Mouse (Mus musculus) stomach, embryonic 14.5 days (tissue): Measurements from ENCODE around the gene Ralgapa2. TPM values are rescaled to one million over a fixed set of nuclear protein-coding genes. Genes with fewer than 3 reads are reported as not detected.

Experiments
- ATAC-seq: fragments of 200-750 bp; cut with Nextera tagmentation; 2 replicates; pipeline ENCODE4 v1.8.0; 2017; ENCODE audit warnings: low read depth, moderate TSS enrichment; ENCODE audit not compliant: insufficient number of reproducible peaks, insufficient read depth, low FRiP score
- H3K27ac ChIP-seq: fragments of 300-500 bp; sonication (generic); 2 replicates; pipeline ENCODE4 v1.5.1; 2014; ENCODE audit warnings: mild to moderate bottlenecking, low read length, moderate library complexity, mixed read lengths
- H3K27me3 ChIP-seq: fragments of 300-500 bp; sonication (generic); 2 replicates; pipeline ENCODE4 v1.6.1; 2014; ENCODE audit warnings: low read length, control low read depth, mixed read lengths; ENCODE audit not compliant: control insufficient read depth, insufficient read depth
- H3K36me3 ChIP-seq: fragments of 300-500 bp; sonication (generic); 2 replicates; pipeline ENCODE4 v1.6.1; 2014; ENCODE audit warnings: mild to moderate bottlenecking, control low read depth, low read length, moderate library complexity, mixed read lengths; ENCODE audit not compliant: control insufficient read depth, insufficient read depth
- H3K4me1 ChIP-seq: fragments of 300-500 bp; sonication (generic); 2 replicates; pipeline ENCODE4 v1.6.1; 2014; ENCODE audit warnings: low read length, control low read depth, mixed read lengths; ENCODE audit not compliant: control insufficient read depth, insufficient read depth
- H3K4me2 ChIP-seq: fragments of 300-500 bp; sonication (generic); replicated peaks from 2 replicates; pipeline ENCODE4 v1.6.1; 2014; ENCODE audit warnings: low read depth, low read length, control low read depth
- H3K4me3 ChIP-seq: fragments of 300-500 bp; sonication (generic); 2 replicates; pipeline ENCODE4 v1.5.1; 2014; ENCODE audit warnings: low read depth, low read length, control low read depth
- H3K9ac ChIP-seq: fragments of 300-500 bp; sonication (generic); replicated peaks from 2 replicates; pipeline ENCODE4 v1.6.1; 2014; ENCODE audit warnings: low read depth, mild to moderate bottlenecking, control low read depth, low read length, moderate library complexity, mixed read lengths
- H3K9me3 ChIP-seq: fragments of 300-500 bp; sonication (generic); 2 replicates; pipeline ENCODE4 v1.6.1; 2016; ENCODE audit warnings: low read depth, low read length, control low read depth; ENCODE audit not compliant: control insufficient read depth
- WGBS: fragments of 180-500 bp; shearing (Covaris S2); extraction: QIAGEN DNeasy Blood & Tissue Kit; methylation state at CpG from one replicate; pipeline ENCODE4 v1.1.7; 2014; 5-methylcytosine and 5-hydroxymethylcytosine counted together
- polyA plus RNA-seq: library from polyadenylated mRNA; unstranded; fragments of >200 nt; fragmentation: Nextera tagmentation; extraction: Ambion mirVana; gene quantifications from 2 replicates; pipeline ENCODE4 v1.2.1, GENCODE M21; 2014

Ralgapa2 gene
- polyA plus RNA-seq, 1 experiment from 2014 or later: 13.8 TPM

DNA sequence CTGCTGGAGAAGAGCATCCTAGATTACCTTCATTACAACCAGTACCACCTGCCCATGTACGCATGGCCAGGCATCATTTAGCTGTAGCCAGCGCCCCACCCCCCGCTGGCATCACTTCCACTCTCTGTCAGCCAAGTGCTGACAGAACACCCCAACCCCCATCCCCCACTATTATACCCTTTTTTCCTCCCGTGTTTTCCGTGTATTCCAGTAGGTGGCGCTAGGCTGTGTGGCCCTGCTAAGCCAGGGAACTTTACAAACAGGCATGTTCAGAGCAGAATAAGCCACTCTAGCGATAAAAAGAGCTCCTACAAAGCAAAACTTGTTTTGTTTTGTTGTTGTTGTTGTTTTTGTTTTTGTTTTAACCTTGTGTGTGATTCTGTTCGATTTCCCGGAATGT is 297.4 kb downstream of the Ralgapa2 start:
- no peak overlapping the region for H3K9ac ChIP-seq
- H3K27me3 ChIP-seq: peaks cover 25% of the 10 kb centered on the region
- no peak overlapping the region for H3K27ac ChIP-seq
- H3K36me3 ChIP-seq: no peaks in the 10 kb centered on the region
- H3K4me3 ChIP-seq: no peak overlapping the region
- WGBS: 3% methylated on average over 9 of the region's 9 CpGs
- no peaks in the 10 kb centered on the region for H3K9me3 ChIP-seq
- 0 out of 2 replicates have a peak, but pooled peaks have one; percentile 38 for ATAC-seq
- no peak overlapping the region for H3K4me2 ChIP-seq
- peaks cover 5% of the 10 kb centered on the region; the same call in 1 of the 2 replicates for H3K4me1 ChIP-seq

DNA sequence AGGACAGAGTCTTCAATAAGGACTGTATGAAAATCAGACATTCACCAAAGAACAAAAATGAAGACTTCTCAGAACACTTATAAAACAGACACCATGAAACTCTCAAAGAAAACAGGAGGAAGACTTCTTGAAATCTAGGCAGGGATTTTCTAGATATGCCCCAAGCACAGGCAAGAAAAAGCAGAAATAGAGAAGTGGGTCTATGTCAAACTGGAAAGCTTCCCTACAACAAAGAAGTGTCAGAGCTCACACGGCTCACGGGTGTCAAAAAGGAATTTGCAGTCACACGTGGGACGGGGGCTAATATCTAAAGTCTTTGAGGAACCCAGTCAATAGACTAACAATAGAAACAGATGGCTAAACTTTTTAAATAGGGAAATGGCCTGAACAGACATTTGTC is 301.2 kb downstream of the Ralgapa2 start:
- Histone ChIP-seq H3K9me3 (no peaks in the 10 kb centered on the region), H3K27me3 (peaks cover 2% of the 10 kb centered on the region; the same call in 1 of the 2 replicates), H3K4me2 (no peak overlapping the region), H3K4me3 (no peak overlapping the region), H3K4me1 (no peaks in the 10 kb centered on the region), H3K27ac (no peak overlapping the region), H3K9ac (no peak overlapping the region), H3K36me3 (no peaks in the 10 kb centered on the region)
- no peak for ATAC-seq
- 36% methylated on average over 4 of the region's 4 CpGs for WGBS

DNA sequence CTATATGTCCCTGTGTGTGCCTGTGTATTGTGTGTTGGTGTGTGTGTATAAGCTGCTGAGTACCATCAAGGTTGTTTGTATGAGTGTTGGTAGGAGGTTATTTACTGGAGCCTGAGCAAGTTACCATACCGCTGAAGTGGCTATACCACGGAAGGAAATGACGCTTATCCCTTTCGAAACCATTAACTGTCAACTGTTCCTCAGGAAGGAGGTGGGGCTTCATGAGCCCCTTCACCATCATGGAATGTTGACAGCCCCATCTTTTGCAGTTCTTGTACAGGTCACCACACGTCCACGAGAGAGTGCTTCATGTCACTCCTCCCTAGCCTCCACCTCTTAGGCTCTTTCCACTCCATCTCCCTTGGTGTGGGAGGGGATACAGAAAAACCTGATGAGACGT is 314.2 kb downstream of the Ralgapa2 start:
- WGBS: 67% methylated on average over 7 of the region's 7 CpGs
- Histone ChIP-seq H3K4me1 (no peaks in the 10 kb centered on the region), H3K4me3 (no peak overlapping the region), H3K36me3 (no peaks in the 10 kb centered on the region), H3K27ac (no peak overlapping the region), H3K9ac (no peak overlapping the region), H3K9me3 (no peaks in the 10 kb centered on the region), H3K4me2 (no peak overlapping the region), H3K27me3 (no peaks in the 10 kb centered on the region)
- no peak for ATAC-seq

DNA sequence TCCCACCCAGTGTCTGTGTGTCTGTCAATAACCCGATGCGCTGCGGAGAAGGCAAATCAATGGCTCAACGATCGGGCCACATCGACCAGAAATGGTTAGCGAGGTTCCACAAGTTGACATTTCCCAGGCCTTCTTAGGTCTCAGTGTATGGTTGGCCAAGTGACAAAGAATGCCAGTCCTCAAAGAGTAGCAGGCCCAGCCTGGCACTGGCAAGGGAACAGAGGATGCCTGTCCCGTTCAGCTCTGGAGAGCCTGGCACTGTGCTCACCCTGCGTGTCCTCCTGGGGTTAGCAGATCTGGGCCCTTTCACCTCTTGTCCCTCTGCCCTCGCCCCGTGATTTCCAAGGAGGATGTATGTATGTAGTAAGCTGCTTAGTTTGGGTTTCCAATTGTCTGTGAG is 316.0 kb downstream of the Ralgapa2 start:
- no peak overlapping the region for H3K9ac ChIP-seq
- WGBS: 93% methylated on average over 11 of the region's 11 CpGs
- H3K27ac ChIP-seq: no peak overlapping the region
- no peak overlapping the region for H3K4me2 ChIP-seq
- H3K4me1 ChIP-seq: no peaks in the 10 kb centered on the region
- no peaks in the 10 kb centered on the region for H3K36me3 ChIP-seq
- ATAC-seq: no peak
- H3K27me3 ChIP-seq: no peaks in the 10 kb centered on the region
- no peak overlapping the region for H3K4me3 ChIP-seq
- no peaks in the 10 kb centered on the region for H3K9me3 ChIP-seq
